Mouse (Mus musculus) CD4-positive, CD25-positive, alpha-beta regulatory T cell, adult 2 months (primary cell): Measurements from ENCODE around the gene Ube2l6.
A peak's percentile ranks its signal among the peaks of the same experiment; 100 is the strongest.

Experiments used
- DNase-seq: peaks from one replicate; pipeline ENCODE4 v3.0.0-alpha.2; 2012; ENCODE audit warnings: low read depth, low spot score

Gene Ube2l6

GRCm38 (mm10) chr2:84837817-84838592 lies 39.4 kb downstream of the Ube2l6 start:
- DNase-seq: peak; percentile 37

DNA sequence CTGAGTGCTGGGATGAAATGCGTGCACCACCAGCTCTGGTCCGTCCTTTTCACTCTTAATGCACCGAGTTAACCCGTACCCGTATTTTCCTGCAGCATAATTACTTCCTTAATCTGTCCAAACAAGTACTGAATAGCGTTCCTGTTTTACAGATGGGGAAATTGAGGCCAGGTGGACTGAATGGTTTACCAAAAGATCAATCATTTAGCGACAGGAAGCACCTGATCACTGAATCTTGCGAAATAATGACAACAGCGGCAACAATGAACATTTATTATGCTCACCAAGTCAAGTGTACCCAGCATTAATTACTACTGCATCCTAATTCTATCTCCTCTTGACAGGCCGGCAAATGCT lies 39.9 kb downstream of the Ube2l6 start, which contains the start of gene Slc43a1:
Slc43a1 (plus strand) TSS at position 258 of the 357 bp plus-strand sequence.
- DNase-seq: no peak

- peak; percentile 30 for DNase-seq
Observed at GRCm38 (mm10) chr2:84838993-84839980, 40.7 kb downstream of the Ube2l6 start.

DNA sequence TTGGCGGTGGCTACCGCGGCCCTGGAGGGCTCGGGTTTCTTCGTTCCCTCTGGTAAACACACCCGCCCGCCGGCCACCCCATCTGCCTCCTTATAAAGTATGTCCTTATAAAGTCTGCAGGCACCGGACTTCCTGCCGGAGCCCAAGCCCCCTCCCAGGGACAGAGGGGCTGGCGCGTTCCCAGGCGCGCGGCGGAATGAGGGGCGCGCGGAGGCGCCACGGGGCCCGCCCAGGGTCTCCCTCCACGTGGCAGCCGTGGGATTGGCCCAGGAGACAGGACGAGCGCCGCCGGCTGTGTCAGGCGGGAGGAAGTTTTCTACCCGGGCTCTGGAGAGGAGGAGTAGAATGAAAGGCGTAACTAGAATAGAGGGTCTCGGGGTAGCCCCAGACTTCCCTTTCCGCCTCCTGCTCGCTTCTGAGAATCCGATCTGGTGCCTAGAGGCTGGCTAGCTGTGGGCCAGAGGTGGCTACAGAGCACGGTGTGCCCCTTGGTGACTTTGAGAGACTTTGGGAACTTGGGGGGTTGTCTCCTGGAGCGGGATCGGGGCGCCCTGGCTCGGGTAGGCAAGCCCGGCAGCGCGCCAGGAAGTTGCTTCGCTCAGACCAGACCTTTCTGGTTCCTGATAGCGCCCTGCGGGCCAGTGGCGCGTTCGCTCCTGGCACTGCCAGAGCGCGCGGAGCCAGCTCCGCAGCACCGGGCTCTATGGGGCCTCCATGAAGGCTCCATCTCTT lies 41.6 kb downstream of the Ube2l6 start:
- peak; percentile 53 for DNase-seq

DNA sequence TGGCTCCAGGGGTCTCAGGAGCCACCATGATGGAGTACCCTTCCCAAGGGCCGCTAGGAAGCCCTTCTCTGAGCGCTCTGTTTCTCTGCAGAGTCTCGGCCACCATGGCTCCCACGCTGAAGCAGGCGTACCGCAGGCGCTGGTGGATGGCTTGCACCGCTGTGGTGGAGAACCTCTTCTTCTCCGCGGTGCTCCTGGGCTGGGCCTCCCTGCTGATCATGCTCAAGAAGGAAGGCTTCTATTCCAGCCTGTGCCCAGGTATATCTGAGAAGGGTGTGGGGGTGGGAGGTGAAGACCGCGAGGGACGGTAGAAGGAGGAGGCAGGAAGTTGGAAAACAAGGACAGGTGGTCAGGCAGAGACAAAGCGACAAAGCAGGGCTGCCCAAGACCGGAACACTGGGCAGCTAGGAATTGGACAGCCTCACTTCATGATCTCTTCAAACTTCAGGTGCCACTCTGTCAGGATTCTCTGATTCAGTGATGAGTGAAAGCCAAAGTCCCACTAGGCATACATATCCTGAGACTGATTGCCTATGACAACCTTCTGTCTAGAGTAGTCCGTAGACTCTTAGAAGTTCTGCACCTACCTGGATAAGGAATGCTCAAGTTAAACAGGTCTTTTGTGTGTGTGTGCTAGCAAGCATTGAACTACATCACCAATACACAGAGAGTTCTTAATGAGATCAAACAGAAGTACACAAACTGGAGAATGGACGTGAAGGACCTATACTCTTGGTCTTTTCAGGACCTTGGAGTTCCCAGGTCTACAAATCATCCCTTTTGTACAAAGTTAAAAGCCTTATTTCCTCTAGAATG lies 42.3 kb downstream of the Ube2l6 start:
- DNase-seq: no peak

- no peak for DNase-seq
Observed at GRCm38 (mm10) chr2:84841905-84842304, 43.3 kb downstream of the Ube2l6 start.

DNA sequence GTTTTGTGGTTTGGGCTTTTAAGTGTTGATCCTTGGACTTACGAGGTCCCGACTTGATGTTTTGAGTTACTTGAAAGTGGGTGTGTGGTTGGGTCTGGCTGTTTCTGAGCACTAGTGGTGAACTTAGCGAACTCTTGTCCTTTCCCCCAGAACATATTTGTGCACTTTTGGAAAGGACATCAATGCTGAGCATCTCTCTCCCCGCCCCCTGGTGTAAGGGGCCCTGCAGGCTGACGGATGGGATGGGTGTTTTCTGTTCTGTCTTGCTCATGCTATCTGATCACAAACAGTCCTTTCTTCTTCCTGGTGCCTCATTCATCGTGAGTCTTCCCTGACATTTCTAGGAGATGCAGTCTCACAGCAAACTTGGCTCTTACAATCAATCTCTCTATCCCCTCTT lies 45.0 kb downstream of the Ube2l6 start:
- DNase-seq: peak; percentile 11

- DNase-seq: no peak
Observed at GRCm38 (mm10) chr2:84845226-84845625, 46.6 kb downstream of the Ube2l6 start.

GRCm38 (mm10) chr2:84850407-84851129 lies 51.9 kb downstream of the Ube2l6 start:
- no peak for DNase-seq

- DNase-seq: no peak
Observed at GRCm38 (mm10) chr2:84851130-84852040, 52.8 kb downstream of the Ube2l6 start.

- DNase-seq: peak; percentile 72
Observed at GRCm38 (mm10) chr2:84855732-84856131, 57.1 kb downstream of the Ube2l6 start.

- no peak for DNase-seq
Observed at GRCm38 (mm10) chr2:84858551-84858950, 59.9 kb downstream of the Ube2l6 start.
